Mouse (Mus musculus) cerebellum, postnatal 36 days (tissue): ENCODE results near the gene Tulp4.
"Not testable (repeated sequence)": the region's sequence is repeated elsewhere in the genome, so short reads cannot be mapped to it uniquely, and the experiment has no call there.

Experiments used
- DNase-seq, 2 experiments: peaks; one replicate each; pipeline ENCODE4 v3.0.0; 2021 to 2022; ENCODE audit warnings: mixed read lengths in 2 of 2

The Tulp4 gene

DNA sequence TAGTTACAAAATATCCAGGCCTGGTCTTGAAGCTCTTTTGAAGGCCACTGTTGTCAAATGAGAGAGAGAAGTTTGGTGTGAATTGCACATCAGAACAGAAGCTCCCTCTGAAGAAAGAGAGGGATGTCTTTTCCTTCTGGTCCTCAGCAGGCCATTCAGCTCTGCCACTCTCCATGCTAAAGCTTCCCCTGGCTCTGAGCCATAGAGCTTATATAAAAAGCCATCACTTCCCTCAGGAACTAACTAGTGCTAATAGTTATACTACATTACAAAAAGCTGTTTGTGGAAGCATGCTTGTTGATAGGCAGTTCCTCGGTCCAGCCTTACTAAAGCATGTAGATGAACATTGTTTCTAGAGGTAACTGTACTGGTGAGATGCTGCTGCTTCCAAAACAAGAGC lies 89.2 kb downstream of the Tulp4 start:
- no peak for DNase-seq

DNA sequence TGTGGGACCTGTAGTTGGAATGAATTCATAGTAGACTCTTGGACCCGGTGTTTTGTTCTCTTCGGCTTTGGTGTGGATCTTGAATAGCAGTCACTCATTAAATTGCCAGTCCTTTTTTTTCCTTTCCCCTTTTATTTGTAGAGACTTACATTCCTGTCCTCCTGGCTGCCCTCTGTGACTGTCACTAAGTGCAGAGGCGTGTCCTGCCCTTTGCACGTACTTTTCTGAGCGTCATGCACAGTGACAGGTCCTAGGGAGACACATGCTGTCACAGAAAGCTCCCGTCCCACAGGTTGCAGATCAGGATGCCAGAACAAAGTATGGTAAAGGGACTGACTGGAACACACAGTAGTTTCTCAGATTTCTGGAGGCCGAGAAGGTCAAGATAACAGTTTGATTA lies 91.3 kb downstream of the Tulp4 start:
- DNase-seq, result no peak

DNA sequence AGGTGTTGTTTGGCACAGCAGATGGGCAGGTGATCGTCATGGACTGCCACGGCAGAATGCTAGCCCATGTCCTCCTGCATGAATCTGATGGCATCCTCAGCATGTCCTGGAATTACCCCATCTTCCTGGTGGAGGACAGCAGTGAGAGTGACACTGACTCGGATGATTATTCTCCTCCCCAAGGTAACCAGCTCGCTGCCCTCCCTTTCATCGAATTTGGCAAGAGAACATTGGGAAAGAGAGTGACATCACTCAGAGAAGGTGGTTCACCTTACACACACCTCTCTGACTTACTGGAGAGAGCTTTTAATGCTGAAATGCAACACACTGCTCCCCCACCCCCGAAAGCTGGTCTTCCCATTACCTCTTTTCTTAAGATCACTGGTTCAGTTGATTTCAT lies 92.4 kb downstream of the Tulp4 start:
- no peak for DNase-seq

DNA sequence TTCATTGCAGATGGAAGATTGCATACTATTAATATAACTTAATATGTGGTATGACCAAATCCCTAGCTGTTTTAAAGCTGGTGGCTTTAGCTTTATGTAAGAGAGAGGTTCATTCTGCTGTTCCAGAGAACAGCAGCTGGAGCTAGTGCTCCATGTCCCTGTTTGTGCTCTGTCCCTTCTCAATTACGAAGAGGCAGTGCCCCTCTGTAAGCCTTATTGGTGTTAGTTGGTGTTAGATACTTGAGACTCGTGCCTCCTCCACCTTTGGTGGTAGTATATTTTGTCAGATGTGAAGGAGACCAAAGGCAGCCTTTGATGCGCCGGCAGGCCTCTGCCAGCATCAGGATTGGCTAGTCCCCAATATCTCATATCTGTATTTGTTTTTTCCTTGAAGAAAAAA lies 92.9 kb downstream of the Tulp4 start:
- no peak for DNase-seq

DNA sequence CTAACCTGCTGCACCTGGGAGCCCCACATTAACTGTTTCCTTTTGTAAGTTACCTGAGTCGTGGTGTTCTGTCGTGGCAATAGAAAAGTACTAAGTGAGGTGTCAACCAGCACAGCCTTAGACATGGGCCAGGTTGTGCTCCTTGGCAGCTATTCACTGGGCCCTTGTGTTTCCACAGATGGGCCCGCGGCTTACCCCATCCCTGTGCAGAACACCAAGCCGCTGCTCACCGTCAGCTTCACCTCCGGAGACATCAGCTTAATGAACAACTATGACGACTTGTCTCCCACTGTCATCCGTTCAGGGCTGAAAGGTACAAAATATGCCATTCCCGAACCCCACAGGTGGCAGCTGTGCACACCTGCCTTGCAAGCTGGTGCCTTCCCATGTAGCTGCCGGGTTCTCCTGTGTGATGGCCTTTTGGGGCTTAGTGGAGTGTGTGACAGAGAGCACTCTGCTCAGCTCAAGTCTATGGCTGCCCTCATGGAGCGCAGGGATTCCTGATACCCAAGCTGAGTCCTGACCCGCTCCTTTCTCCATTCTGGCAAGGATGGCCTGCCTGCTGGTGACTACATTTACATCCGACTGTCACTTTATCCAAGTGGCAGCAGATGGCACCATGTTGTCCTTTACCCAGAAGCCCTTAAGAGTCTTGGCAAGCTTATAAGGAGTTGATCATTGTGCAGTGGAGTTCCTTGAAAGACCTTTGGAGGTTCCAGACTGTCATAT lies 95.4 kb downstream of the Tulp4 start:
- DNase-seq, result peak; percentile 74 to 79

DNA sequence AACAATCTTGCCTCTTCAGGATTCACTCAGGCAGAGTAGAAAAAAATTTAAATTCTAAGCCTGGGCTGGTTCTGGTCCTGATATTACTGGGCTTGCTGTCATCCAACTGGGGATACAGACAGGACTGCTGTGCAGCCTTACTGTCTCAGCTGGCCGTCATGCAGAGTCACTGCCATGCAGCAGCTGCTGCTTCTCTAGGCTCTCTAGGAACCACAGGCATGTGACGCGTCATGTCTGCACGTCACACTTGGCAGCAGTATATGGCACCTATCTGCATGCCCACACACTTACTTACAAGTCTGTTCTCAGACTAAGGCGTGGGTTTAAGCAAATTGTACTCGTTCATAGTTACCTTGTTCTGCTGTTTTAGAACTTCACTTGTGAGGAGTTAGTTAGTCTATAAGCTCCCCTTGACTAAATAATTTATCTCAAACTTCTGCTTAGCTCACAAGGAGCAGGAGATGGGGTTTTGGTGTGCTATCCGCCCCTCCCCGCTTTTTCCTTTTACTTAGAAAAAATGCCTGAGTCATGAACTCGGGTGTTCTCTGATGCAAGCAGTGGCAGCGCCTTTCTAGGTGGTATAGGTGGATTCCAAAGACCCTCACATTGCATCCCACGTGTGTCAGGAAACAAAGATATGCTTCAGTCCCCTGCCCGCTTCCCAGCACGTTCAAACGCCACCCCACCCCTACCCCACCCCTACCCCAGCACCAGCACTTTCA lies 96.3 kb downstream of the Tulp4 start:
- no peak for DNase-seq

DNA sequence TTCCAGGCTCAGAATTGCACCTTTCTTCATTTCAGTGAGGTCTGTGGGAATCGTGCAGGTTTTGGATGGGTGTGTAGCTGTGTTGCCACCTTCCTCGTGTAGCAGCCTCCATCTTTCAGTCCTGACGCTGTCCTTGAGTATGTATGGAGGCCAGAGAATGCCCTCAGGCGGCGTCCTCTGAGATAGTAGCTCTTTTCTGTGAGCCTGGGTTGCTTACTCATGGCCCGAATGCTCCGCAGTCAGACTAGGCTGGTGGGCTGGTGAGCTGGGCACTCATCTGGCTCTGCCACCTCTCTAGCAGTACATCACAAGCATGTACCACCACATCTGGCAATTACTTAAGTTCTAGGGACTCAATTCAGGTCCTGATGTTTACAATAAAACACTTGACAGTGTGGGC lies 96.9 kb downstream of the Tulp4 start:
- no peak for DNase-seq

DNA sequence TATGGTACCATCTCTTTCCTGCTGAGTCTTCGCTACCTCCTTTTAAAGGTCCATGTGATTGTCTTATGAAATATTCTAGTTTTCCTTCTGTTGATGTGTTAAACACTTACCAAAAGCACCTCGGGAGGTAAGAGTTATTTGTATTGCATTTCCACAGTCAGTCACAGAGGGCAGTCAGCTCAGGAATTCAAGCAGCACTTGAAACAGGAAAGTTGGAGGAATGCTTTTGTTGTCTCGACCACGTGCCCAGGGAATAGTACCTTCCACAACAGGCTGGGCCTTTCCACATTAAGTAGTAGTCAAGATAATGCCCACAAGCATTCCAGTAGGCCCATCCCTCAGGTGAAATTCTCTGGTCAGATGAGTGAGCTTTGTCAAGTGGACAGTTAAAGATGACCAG lies 97.6 kb downstream of the Tulp4 start:
- DNase-seq, result no peak

DNA sequence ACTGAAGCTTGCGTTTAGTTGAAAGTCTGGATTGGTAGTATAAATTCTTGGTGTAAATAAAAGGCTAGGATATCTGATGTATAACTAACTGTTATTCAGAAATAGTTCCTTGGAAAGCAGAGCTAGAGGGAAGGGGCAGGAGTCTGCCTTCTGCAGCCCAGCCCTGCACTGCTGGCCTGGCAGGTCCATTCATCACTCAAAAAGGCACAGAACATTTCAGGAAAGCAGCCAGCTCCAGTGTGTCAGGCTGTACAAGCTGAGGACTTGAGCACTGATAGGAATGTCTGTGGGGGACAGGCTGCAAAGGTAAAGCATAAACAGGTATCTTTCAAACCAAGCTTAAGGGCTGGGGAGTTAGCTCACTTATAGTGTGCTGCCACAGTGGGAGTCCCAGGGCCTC lies 105.5 kb downstream of the Tulp4 start:
- DNase-seq, result no peak

DNA sequence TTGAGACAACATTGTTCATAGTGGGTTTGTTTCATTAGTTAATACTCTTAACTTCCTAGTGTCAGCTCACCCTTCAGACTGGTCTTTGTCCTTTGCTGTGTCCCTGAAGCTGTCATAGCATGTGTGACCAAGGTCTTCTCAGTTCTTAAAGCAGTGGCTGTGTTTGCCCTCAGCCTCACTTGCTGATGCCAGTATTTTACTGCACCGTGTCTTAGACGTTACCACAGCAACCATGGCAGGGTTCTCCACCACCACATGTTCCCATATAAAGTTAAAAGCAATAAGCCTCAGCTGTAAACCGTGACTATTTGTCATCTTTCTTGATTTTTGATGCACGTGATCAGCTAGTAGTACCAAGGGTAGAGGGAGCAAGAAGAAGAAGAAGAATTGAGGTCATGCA lies 109.4 kb downstream of the Tulp4 start:
- no peak for DNase-seq

DNA sequence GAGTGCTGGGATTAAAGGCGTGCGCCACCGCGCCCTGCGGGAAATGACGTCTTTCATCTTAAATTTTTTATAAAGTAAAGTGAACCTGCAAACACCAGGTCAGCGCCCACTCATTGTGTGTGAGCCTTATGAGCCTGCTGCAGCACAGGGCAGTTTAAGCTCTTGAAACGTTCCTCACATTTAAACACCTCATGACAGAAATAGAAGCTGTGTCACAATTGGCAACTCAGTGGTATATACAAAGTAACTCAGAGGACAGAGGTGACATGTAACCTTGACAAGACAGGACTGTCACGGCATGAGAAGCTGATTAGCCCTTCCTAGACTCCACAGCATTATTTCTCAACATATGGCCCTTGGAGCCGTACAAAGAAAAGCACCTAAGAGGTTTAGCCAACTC lies 110.3 kb downstream of the Tulp4 start:
- DNase-seq, result no peak

DNA sequence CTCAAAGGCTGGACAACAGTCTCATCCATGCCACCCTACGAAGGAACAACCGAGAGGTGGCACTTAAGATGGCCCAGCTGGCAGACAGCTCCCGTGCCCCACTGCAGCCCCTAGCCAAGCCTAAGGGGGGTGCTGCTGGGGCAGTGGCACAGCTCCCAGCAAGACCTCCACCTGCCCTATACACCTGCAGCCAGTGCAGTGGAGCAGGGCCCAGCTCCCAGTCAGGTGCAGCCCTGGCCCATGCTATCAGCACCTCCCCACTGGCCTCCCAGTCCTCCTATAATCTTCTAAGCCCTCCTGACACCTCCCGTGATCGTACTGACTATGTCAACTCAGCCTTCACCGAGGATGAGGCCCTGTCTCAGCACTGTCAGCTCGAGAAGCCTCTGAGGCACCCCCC lies 126.4 kb downstream of the Tulp4 start:
- DNase-seq, result not testable (repeated sequence)

DNA sequence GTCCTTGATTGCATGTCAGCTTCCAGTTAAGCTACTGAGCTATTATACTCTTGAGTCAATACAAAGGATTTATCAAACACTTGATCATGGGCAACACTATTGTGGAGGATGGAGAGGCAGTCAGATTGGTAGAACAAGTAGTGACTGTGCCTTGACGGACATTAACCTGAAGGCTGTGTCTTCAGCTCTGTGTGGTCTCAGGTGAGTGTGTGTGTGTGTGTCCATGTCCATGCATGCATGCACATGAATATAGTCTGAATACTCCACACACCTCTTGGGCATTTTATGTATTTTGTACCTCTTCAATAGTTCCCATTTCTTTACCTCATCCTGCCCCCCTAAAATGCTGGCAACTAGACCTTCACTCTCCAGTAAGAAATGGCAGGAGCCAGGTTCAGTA lies 145.1 kb downstream of the Tulp4 start:
- not testable (repeated sequence) for DNase-seq

DNA sequence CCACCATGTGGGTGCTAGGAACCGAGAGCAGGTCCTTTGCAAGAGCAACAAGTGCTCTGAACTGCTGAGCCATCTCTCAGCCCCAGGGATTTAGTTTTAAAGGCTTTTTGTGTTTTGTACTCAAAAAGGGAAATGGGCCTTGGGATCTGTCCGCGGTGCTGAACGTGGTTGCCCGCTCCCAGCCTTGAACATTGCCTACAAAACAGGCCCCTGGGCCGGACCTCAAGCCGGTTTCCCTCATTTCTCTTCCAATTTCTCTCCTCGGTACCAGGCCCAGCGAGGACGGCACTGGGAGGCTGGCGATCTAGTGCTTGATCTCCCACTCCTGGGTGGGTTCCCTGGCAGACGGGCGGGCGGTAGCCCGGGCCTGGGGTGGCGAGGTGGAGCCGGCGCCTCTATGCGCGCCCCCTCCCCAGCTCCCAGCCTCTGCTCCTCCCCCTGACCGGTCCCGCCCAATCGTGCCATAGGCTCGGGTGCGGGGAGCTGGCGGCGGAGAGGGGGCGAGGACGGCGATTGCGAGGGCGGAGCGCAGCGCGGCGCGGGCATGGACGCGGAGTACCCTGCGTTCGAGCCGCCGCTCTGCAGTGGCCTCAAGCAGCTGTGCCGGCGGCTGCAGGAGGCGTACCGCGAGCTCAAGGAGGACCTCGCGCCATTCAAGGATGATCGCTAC lies 150.3 kb downstream of the Tulp4 start, which contains the start of gene Tmem181a:
Gene Tmem181a (plus strand): TSS at position 461 of the 670 bp plus-strand sequence.
- not testable (repeated sequence) for DNase-seq

DNA sequence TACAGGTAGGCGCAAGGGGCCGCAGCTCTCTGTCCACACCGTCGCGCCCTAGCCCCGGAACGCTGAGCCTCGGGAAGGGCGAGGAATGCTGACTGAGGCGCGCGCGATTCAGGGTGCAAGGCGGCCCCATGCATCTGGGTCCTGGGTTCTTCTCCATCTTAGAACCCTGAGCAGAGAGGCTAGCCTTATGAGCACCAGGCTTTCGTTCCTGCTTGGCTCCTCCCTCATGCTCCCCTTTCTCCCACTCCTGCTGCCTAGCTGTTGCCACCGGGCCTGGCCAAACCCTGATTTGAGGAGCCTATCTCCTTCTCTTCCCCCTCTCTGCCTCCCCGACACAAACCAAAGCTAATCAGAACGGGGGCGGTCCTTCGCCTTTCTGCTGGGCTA lies 150.8 kb downstream of the Tulp4 start:
- peak; percentile 70 to 76 for DNase-seq

DNA sequence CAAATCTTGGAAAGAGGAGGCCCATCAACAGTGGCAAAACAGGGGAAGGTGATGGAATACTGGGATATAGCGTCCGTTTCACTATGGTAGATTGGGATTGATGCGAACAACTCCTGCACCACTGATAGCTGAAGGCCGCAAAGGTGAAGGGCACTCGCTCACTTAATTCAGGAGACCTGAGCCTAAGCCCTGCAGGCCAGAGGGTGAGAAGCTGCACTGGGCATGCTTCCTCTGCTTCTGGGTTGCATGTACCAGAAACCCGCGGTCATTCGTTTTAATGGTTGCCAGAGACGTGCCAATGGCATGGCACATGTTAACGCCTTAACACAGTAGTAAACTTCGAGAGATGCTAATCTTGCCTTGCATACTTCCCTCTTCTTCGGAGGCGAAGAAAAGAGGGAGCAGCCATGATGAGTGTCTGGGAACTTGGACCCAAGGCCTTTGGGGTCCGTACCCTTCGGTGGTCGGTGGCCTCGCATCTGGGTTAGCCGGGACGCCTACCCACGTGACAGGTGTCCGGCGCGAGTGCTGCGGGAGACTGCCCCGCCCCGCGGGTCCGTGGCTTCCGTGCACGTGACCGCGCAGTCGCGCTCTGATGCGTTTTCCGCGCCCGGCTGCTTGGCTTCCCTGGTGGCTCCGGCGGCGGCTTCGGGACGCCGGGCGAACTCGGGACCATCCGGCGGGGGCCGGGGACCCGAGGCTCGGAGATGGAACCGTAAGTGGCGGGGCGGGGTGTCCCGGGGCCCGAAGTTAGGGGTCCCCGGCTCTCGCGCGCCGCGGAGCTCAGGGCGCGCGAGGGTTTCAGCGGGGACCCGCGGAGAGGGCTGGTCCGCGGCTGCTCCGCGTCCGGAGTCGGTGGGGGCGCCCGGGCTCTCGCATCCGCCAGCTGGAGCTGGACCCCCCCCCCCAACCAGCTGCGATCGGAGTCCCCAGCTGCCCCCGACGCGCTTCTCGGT lies 163.9 kb downstream of the Tulp4 start:
- DNase-seq, result peak in 1 of 2 experiments; percentile 36

DNA sequence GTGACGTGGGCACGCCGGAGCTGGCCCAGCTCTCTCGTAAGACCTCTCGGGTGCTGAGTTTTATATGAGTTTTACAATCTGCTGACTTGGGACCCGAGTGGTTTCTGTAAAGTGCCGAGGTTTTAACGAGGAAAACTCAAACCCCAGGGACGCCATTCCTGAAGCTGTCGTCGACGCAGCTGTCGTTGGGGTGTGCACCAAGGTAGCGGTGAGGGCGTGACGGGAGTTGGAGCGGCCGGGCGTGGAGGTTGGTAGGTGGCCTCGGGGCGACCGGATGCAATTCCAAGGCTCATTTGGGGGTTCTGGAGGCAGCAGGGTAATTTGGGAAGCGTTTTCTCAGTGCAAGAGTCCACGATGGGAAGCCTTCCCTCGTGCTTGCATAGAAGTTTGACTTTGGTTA lies 164.6 kb downstream of the Tulp4 start:
- DNase-seq, result not testable (repeated sequence)

DNA sequence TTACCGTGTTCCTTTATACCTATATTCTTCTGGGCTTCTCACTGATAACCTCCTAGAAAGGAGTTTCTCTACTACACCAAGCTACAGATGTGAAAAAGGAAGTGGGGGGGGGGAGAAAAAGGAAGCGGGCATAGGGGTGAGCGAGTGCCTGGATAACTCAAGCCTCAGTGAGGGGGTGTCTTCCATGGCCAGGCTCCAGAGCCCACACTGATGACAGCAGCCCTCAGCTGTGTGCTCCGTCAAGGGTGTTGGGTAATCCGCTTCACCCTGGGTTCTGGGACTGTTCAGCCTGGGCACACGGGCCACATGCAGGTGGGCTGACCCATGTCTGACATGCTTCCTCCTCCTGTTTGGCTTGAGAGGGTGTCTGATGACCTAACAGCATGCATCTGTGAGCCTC lies 165.7 kb downstream of the Tulp4 start:
- not testable (repeated sequence) for DNase-seq

DNA sequence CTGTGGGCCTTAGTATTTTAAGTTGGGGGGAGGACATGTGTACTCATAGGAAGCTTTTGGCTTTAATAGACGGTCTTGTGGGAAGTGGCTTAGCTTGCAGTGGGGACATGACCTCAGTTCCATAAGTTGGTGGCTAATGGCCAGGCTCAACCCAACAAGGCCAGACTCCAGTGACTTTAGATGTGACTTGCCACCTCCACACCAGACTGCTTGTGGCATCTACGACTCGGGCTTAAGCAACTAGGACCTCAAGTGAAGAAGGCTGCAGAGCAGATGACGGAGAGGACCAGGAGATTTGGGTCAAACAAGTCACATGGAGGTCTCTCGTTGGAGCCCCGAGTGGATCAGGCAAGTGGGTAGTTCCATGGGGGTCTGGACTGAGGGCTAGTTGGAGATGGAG lies 168.5 kb downstream of the Tulp4 start:
- DNase-seq, result not testable (repeated sequence)

DNA sequence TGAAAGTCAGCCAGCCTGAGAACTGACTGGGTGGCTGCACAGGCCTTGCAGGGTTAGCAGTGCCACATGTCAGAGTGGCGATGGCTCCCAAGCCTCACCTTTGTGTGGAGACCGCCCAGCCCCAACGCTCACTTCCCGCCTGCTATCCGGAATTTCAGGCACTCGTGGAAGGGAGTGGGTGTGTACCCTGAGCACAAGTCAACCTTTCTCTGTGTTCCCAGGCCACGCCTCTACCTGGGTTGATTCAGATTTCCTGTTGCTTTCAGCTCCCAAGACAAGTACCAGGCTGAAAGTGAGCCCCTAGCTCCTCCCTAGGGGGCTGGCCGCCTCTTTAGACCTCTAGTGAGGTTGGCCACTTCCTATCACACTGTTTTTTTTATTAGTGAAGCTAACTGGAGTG lies 173.0 kb downstream of the Tulp4 start:
- DNase-seq, result not testable (repeated sequence)

DNA sequence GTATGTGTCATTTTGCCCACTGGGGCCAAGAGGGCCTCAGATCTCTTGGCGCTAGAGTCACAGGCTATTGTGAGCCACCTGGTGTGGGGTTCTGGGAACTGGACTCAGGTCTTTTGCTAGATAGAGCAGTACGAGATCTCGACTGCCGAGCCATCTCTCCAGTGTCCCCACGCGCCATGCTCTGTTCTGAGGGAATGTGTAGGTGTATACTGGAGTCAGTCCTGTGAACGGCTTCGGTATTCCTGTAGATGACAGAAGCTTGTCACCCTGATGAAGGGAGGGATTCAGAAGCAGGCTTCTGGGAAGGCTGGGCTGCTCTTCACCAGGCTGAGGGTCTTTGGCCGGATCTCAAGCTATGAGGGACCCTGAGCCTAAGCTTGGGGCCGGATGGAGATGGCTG lies 173.5 kb downstream of the Tulp4 start:
- not testable (repeated sequence) for DNase-seq

DNA sequence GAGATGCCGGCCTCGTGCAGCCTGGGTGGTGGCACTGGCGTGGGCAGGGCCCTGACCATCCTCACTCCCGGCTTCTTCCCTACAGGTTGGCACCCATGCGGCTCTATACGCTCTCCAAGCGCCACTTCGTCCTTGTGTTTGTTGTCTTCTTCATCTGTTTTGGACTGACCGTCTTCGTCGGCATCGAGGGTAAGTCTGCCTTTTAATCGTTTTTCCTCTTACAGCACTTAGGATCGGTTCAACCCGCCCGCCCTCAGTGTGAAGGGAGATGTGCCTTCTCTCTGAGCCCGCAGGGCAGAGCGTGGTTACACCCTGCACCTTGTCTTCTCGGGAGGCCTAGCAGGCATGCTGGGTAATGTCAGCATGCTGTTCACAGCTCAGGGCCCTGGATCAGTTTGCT lies 174.3 kb downstream of the Tulp4 start:
- DNase-seq, result not testable (repeated sequence)

DNA sequence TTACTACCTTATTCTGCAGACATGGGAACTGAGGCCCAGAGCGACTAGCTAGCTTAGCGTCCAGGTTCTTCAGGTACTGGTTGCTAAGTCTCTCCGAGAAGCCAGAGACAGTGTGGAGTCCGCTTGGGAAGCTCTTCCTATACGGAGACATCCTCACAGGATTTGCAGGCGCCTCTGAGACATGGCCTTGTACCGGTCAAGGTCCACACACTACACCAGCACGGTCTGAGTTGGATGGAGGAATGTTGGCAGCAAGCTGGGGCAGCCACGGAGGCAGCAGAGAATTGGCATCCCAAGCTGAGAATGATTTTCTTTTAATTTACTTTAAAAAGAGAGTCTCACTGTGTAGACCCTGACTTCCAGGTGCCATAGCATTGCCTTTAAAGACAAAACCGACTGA lies 176.9 kb downstream of the Tulp4 start:
- not testable (repeated sequence) for DNase-seq
